Mouse (Mus musculus) cerebellum, postnatal 25 days (tissue): ENCODE results near the gene Osbpl10.

ENCODE experiments used
- DNase-seq, 2 experiments: peaks; one replicate each; pipeline ENCODE4 v3.0.0; 2021; ENCODE audit warnings: mixed read lengths in 2 of 2

Gene Osbpl10

DNA sequence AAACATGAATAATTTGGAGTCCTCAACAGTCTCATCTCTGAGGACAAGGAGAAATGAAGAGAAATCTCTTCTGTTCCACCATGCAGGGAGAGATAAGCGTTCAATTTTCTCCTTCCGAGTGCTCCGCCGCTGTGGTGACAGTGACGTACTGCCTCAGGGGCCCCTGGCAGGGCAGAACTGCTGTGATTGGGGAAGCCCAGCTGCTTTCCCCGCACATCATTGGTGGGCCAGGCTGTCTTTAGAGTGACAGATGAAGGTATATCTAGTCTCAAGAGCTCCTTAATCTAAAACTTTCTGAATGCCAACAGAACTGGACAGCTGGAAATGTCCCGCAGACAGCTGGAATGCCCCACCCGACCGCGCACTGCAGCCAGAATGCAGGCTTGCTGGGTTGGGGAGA, 118.1 kb downstream of the Osbpl10 start:
- no peak for DNase-seq

DNA sequence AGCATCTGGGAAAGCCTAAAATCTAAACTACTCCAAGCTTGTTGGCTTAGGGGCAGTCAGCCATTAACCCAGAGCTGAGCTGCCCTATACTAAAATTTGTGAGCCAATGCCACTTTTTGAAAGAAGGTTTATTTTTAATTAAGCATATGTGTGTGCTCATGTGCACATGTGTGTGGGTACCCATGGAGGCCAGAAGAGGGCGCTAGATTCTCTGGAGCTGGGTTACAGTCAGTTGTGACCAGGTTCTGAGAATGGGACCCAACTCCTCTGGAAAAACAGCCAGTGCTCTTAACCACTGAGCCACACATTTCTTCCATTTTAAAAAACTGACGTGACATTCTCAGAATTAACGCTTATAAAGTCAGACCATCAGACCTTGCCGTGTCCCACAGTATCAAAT, 119.0 kb downstream of the Osbpl10 start:
- no peak for DNase-seq

DNA sequence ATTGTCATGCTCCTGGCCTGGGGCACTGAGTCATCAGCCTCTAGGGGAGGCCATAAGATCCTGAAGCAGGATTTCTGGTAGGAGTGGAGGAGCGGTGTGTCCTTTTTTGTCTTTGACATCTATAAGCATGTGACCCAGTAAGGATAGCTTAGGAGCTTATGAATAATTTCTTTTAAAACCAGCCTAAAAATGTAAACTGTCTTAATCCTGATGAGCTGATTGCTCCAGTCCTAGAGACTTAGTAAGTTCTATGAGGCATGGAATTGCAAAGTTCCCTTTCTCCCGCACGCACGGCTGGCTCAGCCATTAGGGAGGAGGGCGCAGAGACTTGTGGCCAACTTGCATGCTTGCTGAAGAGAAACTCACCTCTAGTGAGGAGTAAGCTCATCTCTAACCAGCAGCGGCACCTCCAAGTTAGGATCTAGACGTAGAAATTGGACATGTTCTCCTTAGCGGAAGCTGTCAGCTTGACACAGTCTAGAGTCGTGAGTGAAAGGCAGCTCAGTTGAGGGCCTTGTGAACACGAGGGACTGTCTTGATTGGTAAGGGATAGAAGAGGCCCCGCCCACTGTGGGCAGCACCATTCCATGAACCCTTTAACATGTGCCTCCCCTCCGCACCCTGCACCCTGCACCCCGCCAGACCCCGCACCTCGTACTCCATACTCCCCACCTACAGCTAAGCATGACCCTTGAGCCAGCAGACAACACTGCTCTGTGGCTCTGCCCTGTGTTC, 122.0 kb downstream of the Osbpl10 start:
- DNase-seq: no peak

DNA sequence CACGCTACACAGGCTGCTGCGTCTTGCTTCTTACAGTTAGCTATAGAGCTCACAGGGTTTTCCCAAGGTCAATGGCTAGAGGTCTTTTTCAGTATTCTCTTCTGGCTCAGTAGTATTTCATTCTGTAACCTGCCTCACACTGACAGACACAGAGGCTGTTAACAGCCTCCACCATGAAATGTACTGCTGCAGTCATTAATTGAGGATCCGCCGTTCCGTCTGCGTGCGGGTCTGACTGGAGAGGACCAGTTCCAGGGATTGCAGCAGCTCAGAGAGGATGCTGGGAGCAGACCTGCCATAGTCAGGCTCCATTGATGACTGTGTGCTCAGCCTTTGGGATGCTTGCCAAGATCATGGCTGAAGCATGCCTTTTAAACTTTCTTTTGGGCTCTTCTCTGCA, 129.1 kb downstream of the Osbpl10 start:
- no peak for DNase-seq

DNA sequence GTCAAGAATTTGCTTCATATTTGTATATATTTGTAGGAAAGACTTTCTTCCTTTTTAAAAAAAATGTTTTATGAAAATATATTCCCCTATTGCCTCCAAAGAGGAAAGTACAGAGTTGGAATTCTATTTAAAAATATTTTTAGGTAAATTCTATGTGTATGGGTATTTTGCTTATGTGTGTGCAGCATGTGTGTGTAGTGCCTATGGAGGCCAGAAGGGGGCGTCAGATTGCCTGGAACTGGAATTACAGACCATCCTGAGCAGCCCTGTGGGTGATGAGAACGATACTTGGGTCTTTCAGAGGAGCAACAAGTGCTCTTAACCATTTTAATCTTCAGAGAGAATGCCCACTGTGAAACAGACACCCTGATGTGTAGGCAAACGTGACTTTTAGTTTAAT, 132.3 kb downstream of the Osbpl10 start:
- no peak for DNase-seq

DNA sequence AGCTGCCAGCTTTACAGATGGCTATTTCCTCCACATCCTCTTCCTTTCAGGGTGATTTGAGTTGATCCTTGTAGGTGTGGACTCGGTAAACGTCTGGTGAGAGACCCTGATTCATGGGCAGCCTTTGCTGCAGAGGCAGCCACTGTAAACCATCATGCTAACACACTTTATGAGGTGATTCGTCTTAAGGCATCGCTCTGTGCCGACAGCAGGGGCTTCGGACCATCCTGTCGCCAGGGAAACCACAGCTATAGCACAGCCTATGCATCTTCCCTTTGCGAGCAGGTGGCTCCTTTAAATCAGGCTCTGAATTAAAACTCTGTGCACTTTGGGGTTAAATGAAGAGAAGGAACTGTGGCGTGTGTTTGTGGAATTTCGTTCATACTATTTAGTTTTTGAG, 138.9 kb downstream of the Osbpl10 start:
- DNase-seq: no peak

DNA sequence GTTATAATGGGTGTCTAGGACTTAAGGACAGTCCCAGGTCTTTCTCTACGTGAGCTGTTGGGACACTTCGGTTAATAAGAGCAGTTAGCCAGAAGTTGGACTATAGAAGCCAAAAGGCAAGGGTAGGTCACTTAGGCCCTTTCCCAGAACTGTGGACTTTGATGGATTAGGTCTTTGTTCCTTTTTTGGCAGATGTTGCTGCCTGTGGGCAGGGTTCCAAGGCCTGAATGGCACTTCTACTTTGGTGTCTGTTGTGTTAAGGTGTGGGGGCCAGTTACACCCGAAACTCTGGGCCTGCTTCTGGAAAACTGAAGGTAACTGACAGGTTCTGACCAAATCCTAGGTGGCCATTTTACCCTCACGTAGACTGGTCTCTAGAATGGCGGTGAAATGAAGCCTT, 141.9 kb downstream of the Osbpl10 start:
- peak in 1 of 2 experiments; percentile 12 for DNase-seq

DNA sequence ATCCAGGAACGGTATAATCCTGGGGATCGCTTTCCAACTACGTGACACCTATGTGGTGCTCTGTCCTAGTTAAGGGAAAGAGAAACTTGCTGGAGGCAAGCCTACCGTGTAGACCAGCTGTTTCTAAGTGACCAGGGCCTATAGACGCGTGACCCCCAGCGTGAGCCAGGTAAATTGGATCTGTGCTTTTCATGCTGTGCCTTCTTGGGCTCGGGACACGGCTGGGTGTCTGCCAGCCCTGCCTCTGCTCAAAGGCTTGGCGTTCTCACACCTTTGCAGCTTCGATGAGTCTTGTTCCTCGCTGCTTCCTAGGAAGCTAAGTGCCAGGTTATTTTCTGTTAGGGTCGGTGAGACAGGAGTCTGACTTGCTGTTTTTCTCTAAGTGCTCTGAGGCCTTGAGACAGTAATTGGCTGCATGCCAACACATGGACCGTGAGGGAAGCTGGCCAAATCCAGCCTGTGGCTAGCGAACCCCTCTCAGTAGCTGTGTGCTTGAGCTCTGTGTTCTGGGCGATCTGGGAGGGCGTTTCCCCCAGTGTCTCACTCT, 142.4 kb downstream of the Osbpl10 start:
- DNase-seq: peak; percentile 41 to 58

DNA sequence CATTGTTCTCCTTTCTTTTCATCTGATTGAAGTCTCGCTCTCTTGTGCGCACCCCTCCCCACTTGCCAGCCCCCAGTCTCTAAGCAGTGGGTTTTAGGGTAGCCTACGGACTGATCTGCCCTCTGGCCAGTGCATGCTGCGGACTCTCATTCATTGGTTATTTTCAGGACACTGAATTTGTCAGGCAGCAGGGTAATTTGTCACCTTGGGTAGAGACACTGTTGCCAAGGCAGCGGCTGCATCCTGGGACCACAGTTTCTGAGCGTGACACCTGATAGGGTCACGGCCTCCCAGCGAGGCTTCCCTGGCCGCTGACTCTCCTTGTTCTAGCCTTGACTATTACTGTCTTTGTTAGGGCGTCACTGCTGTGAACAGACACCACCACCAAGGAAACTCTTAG, 149.0 kb downstream of the Osbpl10 start:
- DNase-seq: no peak

DNA sequence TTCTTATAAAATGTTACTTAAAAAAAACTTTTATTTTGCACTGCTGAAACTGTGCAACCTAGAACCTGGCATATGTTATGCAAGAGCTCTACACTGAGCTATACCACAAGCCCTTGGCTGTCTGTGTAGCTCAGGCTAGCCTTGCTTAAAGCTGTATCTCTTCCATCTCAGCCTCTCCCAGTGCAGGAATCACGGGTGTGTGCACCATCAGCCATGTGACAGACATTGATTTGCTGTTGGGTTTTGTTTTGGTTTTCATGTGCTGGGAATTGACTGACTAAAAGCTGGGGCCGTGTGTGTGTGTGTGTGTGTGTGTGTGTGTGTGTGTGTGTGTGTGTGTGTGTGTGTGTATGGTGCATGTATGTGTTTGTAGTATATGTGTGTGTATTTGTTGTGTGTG, 155.6 kb downstream of the Osbpl10 start:
- DNase-seq: no peak

DNA sequence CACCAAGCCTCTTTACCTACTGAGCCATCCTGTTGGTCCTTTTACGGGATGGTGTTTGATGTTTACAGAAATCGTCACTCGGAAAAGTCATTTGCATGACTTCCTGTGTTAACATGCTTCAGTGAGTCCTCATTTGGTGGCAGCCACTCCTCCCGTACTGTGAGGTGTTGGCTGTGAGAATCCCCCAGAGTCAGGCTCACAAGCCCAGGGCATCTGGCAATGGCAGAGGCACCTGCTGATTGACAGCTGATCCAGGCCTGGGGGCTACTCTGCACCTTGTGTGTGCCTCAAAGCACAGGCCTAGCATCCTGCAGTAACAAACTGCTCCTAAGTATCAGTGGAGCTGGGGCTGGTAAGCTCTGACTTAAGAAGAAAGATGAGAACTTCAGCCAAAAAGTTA, 156.4 kb downstream of the Osbpl10 start:
- DNase-seq: no peak

DNA sequence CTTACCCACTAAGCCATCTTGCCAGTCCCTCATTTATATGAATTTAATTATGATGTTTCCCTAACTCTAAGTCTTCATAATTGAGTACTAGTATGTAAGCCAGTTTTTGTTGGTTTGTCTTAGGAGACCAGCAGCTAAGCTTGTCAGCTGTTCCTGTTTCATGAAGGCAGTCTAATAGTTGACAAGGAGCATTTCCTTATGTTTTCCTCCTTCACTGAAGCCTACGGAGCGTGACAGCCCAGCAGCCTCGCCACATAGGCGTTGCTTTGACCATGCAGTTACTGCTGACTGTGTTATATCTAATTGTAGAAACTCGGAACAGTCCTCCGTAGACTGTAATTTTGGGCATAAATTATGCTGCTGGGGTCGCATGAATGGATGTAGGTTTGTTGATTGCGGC, 157.0 kb downstream of the Osbpl10 start:
- no peak for DNase-seq

DNA sequence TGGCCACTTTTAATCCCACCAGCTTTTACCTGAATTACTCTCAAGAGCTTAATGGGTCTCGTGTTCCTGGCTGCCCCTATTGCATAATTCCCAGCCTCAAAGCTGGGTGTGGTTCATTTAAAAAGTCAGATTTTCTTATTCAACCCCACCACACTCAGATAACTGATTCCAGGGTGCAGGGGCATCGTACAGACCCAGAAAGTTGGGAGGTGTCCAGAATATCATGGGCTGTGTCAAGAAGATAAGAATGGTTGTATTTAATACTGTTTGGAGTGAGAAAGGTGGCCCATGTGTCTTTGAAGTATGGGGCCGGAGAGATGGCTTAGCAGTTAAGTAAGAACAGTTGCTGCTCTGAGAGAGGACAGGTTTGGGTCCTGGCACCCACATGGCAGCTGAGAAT, 159.5 kb downstream of the Osbpl10 start:
- DNase-seq: no peak

DNA sequence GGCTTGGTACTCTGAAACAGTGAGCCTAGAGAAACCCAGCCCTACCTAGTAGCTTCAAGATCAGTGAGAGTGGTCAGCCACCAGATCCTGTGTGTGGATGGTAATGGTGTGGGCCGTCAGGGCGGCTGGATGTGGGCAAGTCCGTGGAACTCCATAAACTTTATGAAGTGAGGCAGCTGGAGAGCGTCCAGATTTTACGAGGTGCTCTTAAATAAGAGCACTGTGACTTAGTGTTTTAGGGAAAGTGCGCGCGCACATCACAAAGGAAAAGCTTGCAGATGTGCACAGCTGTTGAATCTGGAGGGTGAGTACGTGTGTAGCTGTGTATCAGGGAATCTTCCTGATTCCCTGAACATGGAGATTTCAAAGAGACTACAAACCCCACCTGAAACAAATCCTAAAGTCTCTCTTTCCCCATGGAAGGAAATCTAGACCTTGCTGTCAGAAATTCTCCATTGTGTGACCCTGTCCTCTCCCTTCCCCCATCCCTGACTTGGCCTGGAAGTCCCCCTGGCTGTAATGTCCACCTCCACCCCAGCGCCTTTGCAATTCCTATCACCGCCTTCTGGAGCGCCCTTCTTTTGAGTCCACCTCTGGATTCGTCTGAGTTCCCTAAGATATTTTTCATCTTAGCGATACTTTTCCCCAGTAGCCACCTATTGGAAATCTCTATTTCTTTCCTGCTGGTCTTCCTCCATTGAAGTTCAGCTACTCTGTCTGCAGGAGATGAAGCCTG, 161.4 kb downstream of the Osbpl10 start:
- DNase-seq: no peak

DNA sequence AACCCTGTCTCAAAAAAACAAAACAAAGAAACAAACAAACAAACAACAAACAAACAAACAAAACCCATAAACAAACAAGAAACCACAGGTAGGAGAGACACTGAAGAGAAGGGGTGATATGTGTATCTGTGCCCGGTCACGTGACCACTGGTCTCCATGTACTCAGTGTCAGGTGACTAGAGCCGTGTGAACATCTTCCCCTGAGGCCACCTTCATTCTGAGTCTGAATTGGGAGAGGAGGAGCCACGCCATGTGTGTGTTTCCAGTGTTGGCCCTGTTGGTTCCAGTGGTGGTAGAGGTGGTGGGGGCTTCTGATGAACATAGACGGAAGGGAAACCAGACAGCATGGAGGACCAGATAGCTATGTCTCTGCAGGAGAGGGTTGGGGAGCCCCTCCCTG, 168.8 kb downstream of the Osbpl10 start:
- no peak for DNase-seq

DNA sequence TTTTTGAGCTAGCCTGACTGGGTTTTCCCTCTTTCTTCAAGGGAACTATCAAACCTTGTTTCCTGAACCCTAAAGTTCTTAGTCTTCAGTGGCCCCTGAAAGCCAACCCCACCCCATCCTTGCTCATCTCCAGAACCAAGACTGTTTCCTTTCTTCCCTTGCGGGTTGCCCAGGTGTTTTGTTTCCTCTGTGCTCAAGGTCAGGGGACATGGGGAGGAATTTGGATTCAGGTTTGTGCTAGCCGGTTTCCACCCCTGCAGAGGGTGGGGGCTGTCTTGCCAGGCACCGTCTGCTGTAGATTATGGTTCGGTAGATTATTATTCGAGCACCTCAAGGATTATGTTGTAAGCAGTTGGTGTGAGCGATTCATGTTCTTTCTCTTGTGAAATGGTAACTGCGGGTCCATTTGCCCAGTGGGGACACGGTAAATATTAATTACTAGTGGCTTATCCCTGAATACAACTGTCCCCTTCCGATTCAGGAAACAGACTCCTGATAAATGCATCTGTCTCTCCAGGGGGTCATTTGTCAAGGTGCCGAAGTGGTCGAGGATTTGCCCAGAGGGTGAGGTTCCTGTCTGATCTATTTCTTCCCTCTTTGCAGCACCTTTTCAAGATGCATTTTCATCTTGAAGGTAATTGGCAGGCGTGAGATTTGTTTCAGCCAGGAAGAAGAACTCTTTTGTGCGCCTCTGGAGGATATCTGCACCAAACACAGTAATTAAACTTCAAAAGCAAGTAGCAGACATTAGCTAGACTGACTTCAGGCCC, 169.4 kb downstream of the Osbpl10 start:
- DNase-seq: no peak

DNA sequence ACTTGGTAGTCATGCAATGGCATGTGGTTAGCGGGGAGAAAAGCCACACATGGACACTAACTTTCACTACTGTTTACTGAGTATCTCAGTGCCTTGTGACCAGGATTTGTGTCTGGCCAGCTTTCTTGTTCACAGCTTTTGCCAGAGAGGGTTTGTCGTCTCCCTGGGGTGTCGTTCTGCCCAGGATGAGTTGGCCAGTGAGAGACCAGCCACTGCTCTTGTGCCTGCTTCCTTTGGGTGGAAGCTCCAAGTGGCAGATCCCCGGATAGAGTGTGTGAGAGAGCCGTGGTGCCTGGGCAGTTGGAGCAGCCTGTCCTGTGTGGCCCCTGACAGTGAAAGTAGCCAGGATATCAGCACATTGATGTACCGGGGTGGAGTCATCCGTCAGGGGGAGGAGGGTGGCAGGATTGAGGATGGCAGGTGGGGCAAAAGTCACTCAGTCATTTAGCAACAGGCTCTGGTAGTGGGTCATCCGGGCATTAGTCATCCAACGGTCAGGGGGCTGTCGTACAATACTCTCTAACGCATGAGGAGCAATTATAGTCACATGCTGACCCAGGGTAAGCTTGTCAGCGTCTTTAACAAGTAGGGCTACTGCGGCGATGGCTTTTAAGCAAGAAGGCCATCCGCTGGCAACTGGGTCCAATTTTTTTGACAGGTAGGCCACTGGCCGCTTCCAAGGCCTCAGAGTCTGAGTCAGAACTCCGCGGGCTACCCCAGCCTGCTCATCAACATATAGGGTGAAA, 170.8 kb downstream of the Osbpl10 start:
- no peak for DNase-seq

DNA sequence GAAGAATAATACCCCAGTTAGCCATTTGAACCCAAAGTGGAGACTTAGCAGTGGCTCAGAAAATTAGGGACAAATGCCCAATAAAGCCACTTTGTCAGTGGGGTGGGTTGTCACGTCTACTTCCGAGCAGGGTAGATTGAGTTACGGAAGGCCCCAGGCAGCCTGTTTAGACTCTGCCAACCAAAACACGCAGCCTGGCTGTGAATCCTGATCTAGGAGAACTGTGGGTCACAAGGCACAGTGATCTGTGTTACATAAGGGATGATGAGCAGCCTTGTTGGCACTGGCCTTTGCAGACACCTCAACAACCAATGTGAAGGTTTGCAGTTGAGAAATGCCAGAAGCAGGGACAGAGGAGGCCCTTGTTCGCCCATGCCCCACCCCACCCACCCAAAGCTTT, 183.2 kb downstream of the Osbpl10 start:
- peak in 1 of 2 experiments; percentile 19 for DNase-seq

DNA sequence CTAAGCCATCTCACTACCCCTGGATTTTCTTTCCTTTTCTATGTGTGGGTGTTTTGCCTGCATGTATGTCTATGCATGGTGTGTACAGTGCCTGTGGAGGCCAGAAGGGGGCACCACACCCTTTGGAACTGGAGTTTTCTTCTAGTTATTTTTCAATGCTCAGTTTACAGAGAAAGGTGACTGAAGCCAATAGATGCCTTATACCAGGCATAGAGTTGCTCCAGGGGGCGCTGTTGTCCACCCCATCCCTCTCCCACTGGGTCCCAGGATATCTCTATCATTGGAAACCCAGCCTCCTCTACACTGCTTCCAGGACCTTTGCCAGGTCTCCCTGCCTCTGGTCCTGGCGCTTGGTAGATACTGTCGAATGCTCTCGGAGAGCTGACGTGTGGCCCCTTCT, 184.7 kb downstream of the Osbpl10 start:
- DNase-seq: peak; percentile 21 to 44

DNA sequence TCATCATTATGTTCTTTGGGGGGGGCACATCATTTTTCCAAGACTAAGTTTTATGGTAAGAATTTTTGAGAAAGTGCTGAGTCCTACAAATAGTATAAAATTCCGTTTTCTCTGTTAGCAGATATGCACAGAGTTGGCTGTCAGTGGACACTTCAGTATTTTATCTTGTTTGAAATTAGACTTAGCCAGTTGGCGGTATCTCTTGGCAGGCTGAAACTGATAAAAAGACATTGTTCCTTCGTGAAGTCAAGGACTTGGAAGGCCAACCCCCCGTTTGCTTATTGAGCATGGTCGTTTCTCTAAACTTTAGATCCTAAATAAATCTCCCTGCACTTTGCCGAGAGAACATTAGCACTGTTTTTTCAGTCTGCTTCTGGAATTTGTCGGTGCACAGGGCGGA, 185.3 kb downstream of the Osbpl10 start:
- DNase-seq: no peak

DNA sequence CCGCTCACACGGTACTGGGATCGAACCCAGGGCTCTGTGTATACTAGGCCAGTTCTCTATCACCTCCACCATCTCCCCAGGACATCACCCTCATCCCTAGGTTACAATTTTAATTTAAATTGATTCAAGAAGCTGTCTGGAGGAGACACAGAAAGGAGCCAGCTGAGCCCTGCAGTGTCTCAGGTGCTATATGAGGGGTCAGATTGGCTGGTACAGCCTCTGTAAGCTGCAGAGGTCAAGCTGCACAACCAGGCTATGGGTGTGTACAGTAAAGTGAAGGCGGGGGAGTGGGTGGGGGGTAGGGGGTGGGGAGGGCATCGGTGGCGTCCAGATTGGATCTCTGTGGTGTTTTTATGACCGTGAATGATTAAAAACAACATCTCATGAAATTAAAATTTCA, 186.0 kb downstream of the Osbpl10 start:
- no peak for DNase-seq

DNA sequence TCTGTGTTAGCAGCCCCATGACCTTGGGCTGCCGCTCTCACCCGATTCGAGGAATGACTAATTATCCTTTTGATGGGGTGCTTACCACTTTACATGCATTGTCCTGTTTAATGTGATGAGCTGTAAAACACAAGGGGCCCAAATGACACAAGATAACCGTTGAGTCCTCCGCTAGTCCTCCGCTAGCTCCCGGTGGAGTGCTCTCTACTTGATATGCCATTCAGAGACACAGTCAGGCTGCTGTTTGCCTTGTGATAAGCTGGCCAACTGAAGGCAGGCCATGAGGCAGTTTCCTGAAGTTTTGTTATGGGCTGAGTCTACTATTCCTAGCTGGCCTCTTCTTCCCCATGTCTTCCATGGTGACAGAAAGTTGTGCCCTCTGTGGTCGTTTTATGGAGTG, 187.6 kb downstream of the Osbpl10 start:
- no peak for DNase-seq

DNA sequence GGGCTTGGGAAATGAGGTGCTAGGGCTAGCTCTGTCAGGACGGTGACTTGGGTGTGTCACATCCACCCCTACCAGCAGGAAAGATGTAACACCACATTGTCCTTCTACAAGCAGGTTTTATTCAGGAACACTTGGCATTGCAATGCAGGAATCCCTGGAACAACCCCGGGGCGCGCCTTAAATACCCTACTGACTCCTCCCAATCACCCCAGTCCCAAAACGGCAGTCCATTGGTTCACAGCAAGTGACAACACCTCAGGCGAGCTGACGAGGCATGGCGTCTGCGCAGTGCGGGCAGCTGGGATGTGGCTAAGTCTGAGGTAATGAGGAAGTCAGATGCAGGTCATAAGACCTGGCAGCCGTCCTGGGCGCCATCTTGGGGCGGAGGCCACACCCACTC, 191.2 kb downstream of the Osbpl10 start:
- DNase-seq: no peak
